Mouse (Mus musculus): Measurements from ENCODE around the gene Celf1. TPM values are rescaled to one million over a fixed set of nuclear protein-coding genes. Genes with fewer than 3 reads are reported as not detected.

The Celf1 gene
- total and polyA plus RNA-seq, 2 experiments from 2014 or later, result 72.6 to 113 TPM

- H3K4me2 ChIP-seq (ENCODE audit: low read depth, low read length), result no peak overlapping the region
- H3K4me1 ChIP-seq (ENCODE audit: control insufficient read depth, insufficient read depth), result no peaks in the 10 kb centered on the region
- H3K27ac ChIP-seq (ENCODE audit: low read depth), result no peak overlapping the region
- no peak for ATAC-seq (ENCODE audit: insufficient read depth, low read depth)
- TF ChIP-seq CTCF (IDR thresholded peaks at IDR 0.05; ENCODE audit: low read depth) (no peak), EP300 (IDR thresholded peaks at IDR 0.05; ENCODE audit: low read depth) (no peak)
- peaks cover 8% of the 10 kb centered on the region for H3K36me3 ChIP-seq (replicated peaks; ENCODE audit: control insufficient read depth, insufficient read depth, low read length)
- DNase-seq (ENCODE audit: low spot score), result no peak
- WGBS, result 92% methylated on average over 1 of the region's 1 CpGs
- H3K27me3 ChIP-seq (ENCODE audit: control insufficient read depth, insufficient read depth, low read length), result no peaks in the 10 kb centered on the region
- H3K9ac ChIP-seq (replicated peaks; ENCODE audit: low read depth, low read length), result no peak overlapping the region
- no peak overlapping the region for H3K4me3 ChIP-seq (ENCODE audit: low read depth, low read length)
- H3K9me3 ChIP-seq (replicated peaks; ENCODE audit: control insufficient read depth, low read length), result no peaks in the 10 kb centered on the region
Measured at GRCm38 (mm10) chr2:91025081-91025516, 84.9 kb downstream of the Celf1 start.

DNA sequence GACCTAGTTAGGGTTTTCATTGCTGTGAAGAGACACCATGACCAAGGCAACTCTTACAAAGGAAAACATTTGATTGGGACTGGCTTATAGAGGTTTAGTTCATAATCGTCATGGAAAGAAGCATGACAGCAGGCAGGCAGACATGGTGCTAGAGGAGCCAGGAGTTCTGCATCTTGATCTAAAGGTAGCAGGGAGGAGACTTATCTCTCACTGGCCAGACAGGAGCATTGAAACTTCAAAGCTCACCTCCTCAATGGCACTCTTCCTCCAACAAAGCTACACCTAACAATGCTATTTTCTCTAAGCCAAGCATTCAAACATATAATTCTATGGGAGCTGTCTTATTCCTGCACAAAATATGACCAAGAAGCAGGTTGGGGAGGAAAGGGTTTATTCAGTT, 86.3 kb downstream of the Celf1 start:
- H3K4me1 ChIP-seq (ENCODE audit: control insufficient read depth, insufficient read depth), result no peaks in the 10 kb centered on the region
- H3K9ac ChIP-seq (replicated peaks; ENCODE audit: low read depth, low read length), result no peak overlapping the region
- H3K4me2 ChIP-seq (ENCODE audit: low read depth, low read length), result no peak overlapping the region
- H3K4me3 ChIP-seq (ENCODE audit: low read depth, low read length), result no peak overlapping the region
- ATAC-seq (ENCODE audit: insufficient read depth, low read depth), result no peak
- no peaks in the 10 kb centered on the region for H3K9me3 ChIP-seq (replicated peaks; ENCODE audit: control insufficient read depth, low read length)
- DNase-seq (ENCODE audit: low spot score), result no peak
- no peaks in the 10 kb centered on the region for H3K27me3 ChIP-seq (ENCODE audit: control insufficient read depth, insufficient read depth, low read length)
- no peaks in the 10 kb centered on the region for H3K36me3 ChIP-seq (replicated peaks; ENCODE audit: control insufficient read depth, insufficient read depth, low read length)
- TF ChIP-seq EP300 (IDR thresholded peaks at IDR 0.05; ENCODE audit: low read depth) (no peak), CTCF (IDR thresholded peaks at IDR 0.05; ENCODE audit: low read depth) (no peak)
- no peak overlapping the region for H3K27ac ChIP-seq (ENCODE audit: low read depth)
- WGBS, result 94% methylated on average over 1 of the region's 1 CpGs

DNA sequence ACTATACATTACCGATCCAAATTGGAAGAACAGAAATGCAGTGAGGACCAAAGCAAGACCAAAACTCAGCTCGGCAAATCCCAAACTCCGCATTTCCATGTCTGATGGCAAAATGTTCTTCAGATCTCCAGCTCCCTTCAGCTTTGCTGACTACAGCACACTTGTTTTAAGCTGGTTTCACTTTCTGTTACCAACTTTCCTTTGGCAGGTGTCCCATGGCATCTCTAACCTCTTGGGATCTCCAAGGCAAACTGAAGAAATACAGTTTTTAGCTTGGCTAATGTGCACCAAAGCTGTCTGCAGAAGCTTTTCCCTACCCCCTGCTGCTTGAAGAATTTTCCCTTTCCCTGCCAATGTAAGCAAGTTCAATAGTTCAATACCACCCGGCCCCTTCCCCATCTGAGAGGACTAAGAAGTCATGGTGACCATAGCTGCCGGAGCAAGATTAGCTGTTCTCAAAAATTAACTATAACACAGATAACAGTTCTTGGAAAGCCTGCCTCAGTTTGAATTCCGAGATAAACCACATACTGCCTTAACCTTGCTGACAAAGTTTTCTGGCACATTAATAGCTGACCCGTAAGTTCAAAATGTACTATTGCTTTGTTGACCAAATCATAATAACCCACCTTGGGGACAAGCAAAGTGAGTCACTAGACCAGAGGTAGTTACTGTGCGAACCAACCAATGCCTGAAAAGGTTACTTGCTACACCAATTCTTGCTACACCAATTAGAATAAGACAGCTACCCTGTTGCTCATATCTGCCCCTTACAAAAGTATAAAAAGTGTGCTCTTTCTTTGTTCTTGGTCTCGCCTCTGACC, 87.4 kb downstream of the Celf1 start:
- no peaks in the 10 kb centered on the region for H3K36me3 ChIP-seq (replicated peaks; ENCODE audit: control insufficient read depth, insufficient read depth, low read length)
- no peak overlapping the region for H3K27ac ChIP-seq (ENCODE audit: low read depth)
- H3K9ac ChIP-seq (replicated peaks; ENCODE audit: low read depth, low read length), result no peak overlapping the region
- no peak overlapping the region for H3K4me3 ChIP-seq (ENCODE audit: low read depth, low read length)
- no peaks in the 10 kb centered on the region for H3K27me3 ChIP-seq (ENCODE audit: control insufficient read depth, insufficient read depth, low read length)
- no peak overlapping the region for H3K4me2 ChIP-seq (ENCODE audit: low read depth, low read length)
- no peaks in the 10 kb centered on the region for H3K9me3 ChIP-seq (replicated peaks; ENCODE audit: control insufficient read depth, low read length)
- WGBS, result 77% methylated on average over 9 of the region's 9 CpGs
- TF ChIP-seq EP300 (IDR thresholded peaks at IDR 0.05; ENCODE audit: low read depth) (no peak), CTCF (IDR thresholded peaks at IDR 0.05; ENCODE audit: low read depth) (no peak)
- DNase-seq (ENCODE audit: low spot score), result no peak
- H3K4me1 ChIP-seq (ENCODE audit: control insufficient read depth, insufficient read depth), result no peaks in the 10 kb centered on the region
- ATAC-seq (ENCODE audit: insufficient read depth, low read depth), result no peak

- Histone ChIP-seq H3K4me3 (ENCODE audit: low read depth, low read length) (no peak overlapping the region), H3K9ac (replicated peaks; ENCODE audit: low read depth, low read length) (no peak overlapping the region), H3K9me3 (replicated peaks; ENCODE audit: control insufficient read depth, low read length) (no peaks in the 10 kb centered on the region), H3K36me3 (replicated peaks; ENCODE audit: control insufficient read depth, insufficient read depth, low read length) (no peaks in the 10 kb centered on the region), H3K27ac (ENCODE audit: low read depth) (no peak overlapping the region), H3K27me3 (ENCODE audit: control insufficient read depth, insufficient read depth, low read length) (no peaks in the 10 kb centered on the region), H3K4me1 (ENCODE audit: control insufficient read depth, insufficient read depth) (peaks cover 12% of the 10 kb centered on the region; the same call in 1 of the 2 replicates), H3K4me2 (ENCODE audit: low read depth, low read length) (no peak overlapping the region)
- no peak for DNase-seq (ENCODE audit: low spot score)
- TF ChIP-seq EP300 (IDR thresholded peaks at IDR 0.05; ENCODE audit: low read depth) (no peak), CTCF (IDR thresholded peaks at IDR 0.05; ENCODE audit: low read depth) (no peak)
- no peak for ATAC-seq (ENCODE audit: insufficient read depth, low read depth)
- 85% methylated on average over 4 of the region's 4 CpGs for WGBS
Measured at GRCm38 (mm10) chr2:91031216-91031615, 91.0 kb downstream of the Celf1 start.

GRCm38 (mm10) chr2:91033000-91033399, 92.8 kb downstream of the Celf1 start:
- Histone ChIP-seq H3K9ac (replicated peaks; ENCODE audit: low read depth, low read length) (no peak overlapping the region), H3K4me1 (ENCODE audit: control insufficient read depth, insufficient read depth) (peaks cover 12% of the 10 kb centered on the region; the same call in 1 of the 2 replicates), H3K36me3 (replicated peaks; ENCODE audit: control insufficient read depth, insufficient read depth, low read length) (no peaks in the 10 kb centered on the region), H3K4me3 (ENCODE audit: low read depth, low read length) (no peak overlapping the region), H3K27me3 (ENCODE audit: control insufficient read depth, insufficient read depth, low read length) (no peaks in the 10 kb centered on the region), H3K9me3 (replicated peaks; ENCODE audit: control insufficient read depth, low read length) (no peaks in the 10 kb centered on the region), H3K4me2 (ENCODE audit: low read depth, low read length) (no peak overlapping the region), H3K27ac (ENCODE audit: low read depth) (no peak overlapping the region)
- no peak for ATAC-seq (ENCODE audit: insufficient read depth, low read depth)
- WGBS, result 20% methylated on average over 3 of the region's 3 CpGs
- TF ChIP-seq EP300 (IDR thresholded peaks at IDR 0.05; ENCODE audit: low read depth) (no peak), CTCF (IDR thresholded peaks at IDR 0.05; ENCODE audit: low read depth) (peak; percentile 14; the same call in 1 of the 2 replicates)
- no peak for DNase-seq (ENCODE audit: low spot score)
